Mouse (Mus musculus) forebrain, embryonic 11.5 days (tissue): ENCODE measurements around the gene Tns2. TPM values are rescaled to one million over a fixed set of nuclear protein-coding genes. Genes with fewer than 3 reads are reported as not detected.

Experiments
- ATAC-seq: fragments of 200-750 bp; cut with Nextera tagmentation; replicated peaks from 2 replicates; pipeline ENCODE4 v1.8.0; 2017; ENCODE audit warnings: moderate TSS enrichment; ENCODE audit not compliant: low FRiP score
- DNase-seq: peaks from one replicate; pipeline ENCODE4 v3.0.0-alpha.2; 2017; ENCODE audit warnings: low spot score
- H3K27ac ChIP-seq: fragments of 300-500 bp; sonication (generic); 2 replicates; pipeline ENCODE4 v1.5.1; 2014; ENCODE audit warnings: low read depth, low read length
- H3K27me3 ChIP-seq: fragments of 300-500 bp; sonication (generic); 2 replicates; pipeline ENCODE4 v1.6.1; 2014; ENCODE audit warnings: mild to moderate bottlenecking, low read length, mixed read lengths; ENCODE audit not compliant: control insufficient read depth, insufficient read depth
- H3K36me3 ChIP-seq: fragments of 300-500 bp; sonication (generic); 2 replicates; pipeline ENCODE4 v1.6.1; 2014; ENCODE audit warnings: mild to moderate bottlenecking, low read length, moderate library complexity, mixed read lengths; ENCODE audit not compliant: control insufficient read depth, insufficient read depth
- H3K4me1 ChIP-seq: fragments of 300-500 bp; sonication (generic); replicated peaks from 2 replicates; pipeline ENCODE4 v1.6.1; 2014; ENCODE audit warnings: low read length, mixed read lengths; ENCODE audit not compliant: control insufficient read depth, insufficient read depth
- H3K4me2 ChIP-seq: fragments of 300-500 bp; sonication (generic); 2 replicates; pipeline ENCODE4 v1.6.1; 2014; ENCODE audit warnings: low read depth, mild to moderate bottlenecking, low read length, moderate library complexity, mixed read lengths; ENCODE audit not compliant: severe bottlenecking
- H3K4me3 ChIP-seq: fragments of 300-500 bp; sonication (generic); 2 replicates; pipeline ENCODE4 v1.5.1; 2014; ENCODE audit warnings: low read depth, low read length
- H3K9ac ChIP-seq: fragments of 300-500 bp; sonication (generic); 2 replicates; pipeline ENCODE4 v1.6.1; 2014; ENCODE audit warnings: low read length
- H3K9me3 ChIP-seq: fragments of 300-500 bp; sonication (generic); 2 replicates; pipeline ENCODE4 v1.6.1; 2016; ENCODE audit warnings: low read length, mixed read lengths; ENCODE audit not compliant: control insufficient read depth
- WGBS: fragments of 180-500 bp; shearing (Covaris S2); extraction: QIAGEN DNeasy Blood & Tissue Kit; methylation state at CpG from one replicate; pipeline ENCODE4 v1.1.7; 2014; 5-methylcytosine and 5-hydroxymethylcytosine counted together
- polyA plus RNA-seq: library from polyadenylated mRNA; unstranded; fragments of >200 nt; fragmentation: Nextera tagmentation; extraction: Ambion mirVana; gene quantifications from 2 replicates; pipeline ENCODE4 v1.2.1, GENCODE M21; 2014

Tns2 gene
- 8.8 and 10.5 TPM in 2 replicates for polyA plus RNA-seq

GRCm38 (mm10) chr15:102100161-102100981 is at the start of gene Tns2:
Tns2 (plus strand) TSS chr15:102100413.
- Histone ChIP-seq H3K4me2 (peak within 1 kb of the TSS; percentile 80), H3K36me3 (no peaks in the 10 kb centered on the region; the same call in none of the 2 replicates), H3K27ac (peak within 1 kb of the TSS; percentile 27; the same call in 1 of the 2 replicates), H3K4me1 (peaks cover 19% of the 10 kb centered on the region), H3K4me3 (peak within 1 kb of the TSS; percentile 48), H3K9ac (peak within 1 kb of the TSS; percentile 66), H3K9me3 (no peaks in the 10 kb centered on the region), H3K27me3 (peaks cover 7% of the 10 kb centered on the region)
- WGBS, result under 1% methylated on average over 50 of the region's 82 CpGs
- ATAC-seq, result peak; percentile 67
- peak; percentile 82 for DNase-seq

- peak overlapping the region; percentile 82 for H3K4me2 ChIP-seq
- DNase-seq (peak; percentile 89), ATAC-seq (peak; percentile 86)
- no peaks in the 10 kb centered on the region for H3K36me3 ChIP-seq
- 3% methylated on average over 23 of the region's 33 CpGs for WGBS
- H3K27me3 ChIP-seq, result no peaks in the 10 kb centered on the region
- peak overlapping the region; percentile 79 for H3K9ac ChIP-seq
- H3K4me1 ChIP-seq, result no peaks in the 10 kb centered on the region; the same call in 1 of the 2 replicates
- H3K4me3 ChIP-seq, result peak overlapping the region; percentile 45
- H3K27ac ChIP-seq, result peak overlapping the region; percentile 18; the same call in 1 of the 2 replicates
- H3K9me3 ChIP-seq, result no peaks in the 10 kb centered on the region
Measured at GRCm38 (mm10) chr15:102051920-102052683, 48.1 kb upstream of the Tns2 start.

- Histone ChIP-seq H3K4me3 (no peak overlapping the region), H3K27ac (no peak overlapping the region), H3K4me1 (no peaks in the 10 kb centered on the region; the same call in none of the 2 replicates), H3K9me3 (no peaks in the 10 kb centered on the region), H3K4me2 (no peak overlapping the region), H3K36me3 (no peaks in the 10 kb centered on the region), H3K9ac (no peak overlapping the region), H3K27me3 (no peaks in the 10 kb centered on the region)
- 88% methylated on average over 15 of the region's 15 CpGs for WGBS
- DNase-seq (no peak), ATAC-seq (no peak)
Measured at GRCm38 (mm10) chr15:102056495-102057174, 43.6 kb upstream of the Tns2 start.

- no peaks in the 10 kb centered on the region for H3K9me3 ChIP-seq
- DNase-seq (peak; percentile 97), ATAC-seq (peak; percentile 83)
- H3K27ac ChIP-seq, result no peak overlapping the region
- H3K4me3 ChIP-seq, result no peak overlapping the region
- no peaks in the 10 kb centered on the region for H3K36me3 ChIP-seq
- no peaks in the 10 kb centered on the region; the same call in 1 of the 2 replicates for H3K4me1 ChIP-seq
- WGBS, result 5% methylated on average over 20 of the region's 20 CpGs
- peaks cover 3% of the 10 kb centered on the region; the same call in 1 of the 2 replicates for H3K27me3 ChIP-seq
- no peak overlapping the region for H3K4me2 ChIP-seq
- H3K9ac ChIP-seq, result no peak overlapping the region
Measured at GRCm38 (mm10) chr15:102065661-102066325, 34.4 kb upstream of the Tns2 start.

GRCm38 (mm10) chr15:102070476-102071467 is 29.4 kb upstream of the Tns2 start:
- ATAC-seq, result no peak
- Histone ChIP-seq H3K4me2 (no peak overlapping the region), H3K27ac (no peak overlapping the region), H3K27me3 (peaks cover 3% of the 10 kb centered on the region; the same call in 1 of the 2 replicates), H3K4me3 (no peak overlapping the region), H3K9me3 (no peaks in the 10 kb centered on the region), H3K4me1 (peaks cover 4% of the 10 kb centered on the region; the same call in 1 of the 2 replicates), H3K9ac (no peak overlapping the region), H3K36me3 (no peaks in the 10 kb centered on the region)
- DNase-seq, result no peak
- WGBS, result 76% methylated on average over 13 of the region's 13 CpGs

- peak overlapping the region; percentile 35 for H3K9ac ChIP-seq
- 16% methylated on average over 6 of the region's 6 CpGs for WGBS
- DNase-seq (no peak), ATAC-seq (peak; percentile 45)
- H3K9me3 ChIP-seq, result no peaks in the 10 kb centered on the region
- no peaks in the 10 kb centered on the region for H3K36me3 ChIP-seq
- no peaks in the 10 kb centered on the region for H3K27me3 ChIP-seq
- H3K4me1 ChIP-seq, result peaks cover 4% of the 10 kb centered on the region; the same call in 1 of the 2 replicates
- peak overlapping the region; percentile 45; the same call in 1 of the 2 replicates for H3K4me2 ChIP-seq
- H3K27ac ChIP-seq, result no peak overlapping the region
- peak overlapping the region; percentile 93 for H3K4me3 ChIP-seq
Measured at GRCm38 (mm10) chr15:102072963-102073558, 27.2 kb upstream of the Tns2 start.

- Histone ChIP-seq H3K27me3 (no peaks in the 10 kb centered on the region), H3K4me1 (peaks cover 4% of the 10 kb centered on the region; the same call in 1 of the 2 replicates), H3K4me2 (peak within 1 kb of the TSS; percentile 90), H3K27ac (peak within 1 kb of the TSS; percentile 94), H3K36me3 (no peaks in the 10 kb centered on the region), H3K9ac (peak within 1 kb of the TSS; percentile 96), H3K9me3 (no peaks in the 10 kb centered on the region), H3K4me3 (peak within 1 kb of the TSS; percentile 93)
- ATAC-seq, result peak; percentile 93
- peak; percentile 99 for DNase-seq
- WGBS, result under 1% methylated on average over 58 of the region's 58 CpGs
Measured at GRCm38 (mm10) chr15:102073559-102074069, 26.6 kb upstream of the Tns2 start, which contains the start of gene Eif4b. Eif4b (plus strand) TSS chr15:102073773.
